Mouse (Mus musculus): Measurements from ENCODE around the gene 4930452B06Rik.

4930452B06Rik gene

GRCm38 (mm10) chr14:8451117-8451516, 214.9 kb downstream of the 4930452B06Rik start:
- DNase-seq (ENCODE audit: low spot score) = no peak

GRCm38 (mm10) chr14:8450342-8450741, 215.7 kb downstream of the 4930452B06Rik start:
- DNase-seq (ENCODE audit: low spot score) = no peak

DNA sequence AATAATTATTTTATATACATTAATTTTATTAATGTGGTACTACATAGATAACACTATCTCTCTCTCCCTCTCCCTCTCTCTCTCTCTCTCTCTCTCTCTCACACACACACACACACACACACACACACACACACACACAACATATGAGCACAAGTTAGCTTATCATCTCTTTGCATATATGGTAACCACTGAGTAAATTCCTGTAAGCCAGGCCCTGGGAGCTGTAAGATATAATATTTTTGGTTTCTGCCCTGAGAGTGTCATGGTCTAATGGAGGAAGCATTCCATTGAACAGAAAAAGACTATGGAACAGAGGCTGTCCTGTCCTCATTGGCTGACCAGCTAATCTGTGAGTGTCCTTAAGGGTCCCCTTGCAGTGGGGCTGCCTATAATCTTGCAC, 216.7 kb downstream of the 4930452B06Rik start:
- no peak for DNase-seq (ENCODE audit: low spot score)

DNA sequence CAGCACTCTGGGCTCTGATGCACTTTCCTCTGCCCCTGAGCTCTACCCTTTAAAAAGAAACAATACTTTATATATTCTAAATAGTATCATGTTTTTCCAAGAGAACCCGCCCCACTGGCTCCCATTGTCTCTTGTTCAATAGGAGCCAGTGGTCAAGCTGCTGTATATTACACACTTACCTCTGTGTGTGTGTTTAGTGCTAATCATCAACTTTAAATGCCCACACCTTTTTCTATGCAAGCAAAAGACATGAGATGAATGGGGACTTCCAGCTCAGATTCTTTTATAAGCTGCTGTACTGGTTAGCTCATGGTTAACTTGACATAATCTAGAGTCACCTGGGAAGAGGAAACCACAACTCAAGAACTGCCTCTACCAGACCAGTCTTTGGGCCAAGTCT, 218.7 kb downstream of the 4930452B06Rik start:
- no peak for DNase-seq (ENCODE audit: low spot score)

GRCm38 (mm10) chr14:8444363-8444762, 221.7 kb downstream of the 4930452B06Rik start:
- DNase-seq (ENCODE audit: low spot score) = peak; percentile 55

DNA sequence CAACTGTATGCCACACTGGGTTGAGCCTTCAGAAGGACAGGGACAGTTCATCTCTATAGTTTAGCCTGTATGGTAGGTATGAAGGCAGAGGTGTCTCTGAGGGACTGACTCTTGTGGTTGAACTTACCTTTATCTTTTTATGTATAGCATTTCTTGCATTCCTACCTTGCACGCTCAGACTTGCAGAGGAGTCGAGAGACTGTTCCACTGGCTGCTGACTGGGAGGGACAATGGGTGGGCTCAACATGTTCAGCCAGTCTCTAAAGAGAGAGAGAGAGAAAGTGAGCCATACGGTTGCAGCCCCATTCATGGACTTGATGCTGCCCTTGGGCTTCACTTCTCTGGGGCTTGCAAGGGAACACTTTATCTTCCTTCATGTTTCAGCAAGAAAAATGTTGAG, 223.3 kb downstream of the 4930452B06Rik start:
- DNase-seq (ENCODE audit: low spot score) = peak; percentile 21

GRCm38 (mm10) chr14:8441623-8442022, 224.4 kb downstream of the 4930452B06Rik start:
- DNase-seq (ENCODE audit: low spot score) = no peak

- peak; percentile 28 for DNase-seq (ENCODE audit: low spot score)
Measured at GRCm38 (mm10) chr14:8430611-8431230, 235.3 kb downstream of the 4930452B06Rik start.

- no peak for DNase-seq (ENCODE audit: low spot score)
Measured at GRCm38 (mm10) chr14:8429767-8430166, 236.3 kb downstream of the 4930452B06Rik start.

- DNase-seq (ENCODE audit: low spot score) = no peak
Measured at GRCm38 (mm10) chr14:8422833-8423232, 243.2 kb downstream of the 4930452B06Rik start.

DNA sequence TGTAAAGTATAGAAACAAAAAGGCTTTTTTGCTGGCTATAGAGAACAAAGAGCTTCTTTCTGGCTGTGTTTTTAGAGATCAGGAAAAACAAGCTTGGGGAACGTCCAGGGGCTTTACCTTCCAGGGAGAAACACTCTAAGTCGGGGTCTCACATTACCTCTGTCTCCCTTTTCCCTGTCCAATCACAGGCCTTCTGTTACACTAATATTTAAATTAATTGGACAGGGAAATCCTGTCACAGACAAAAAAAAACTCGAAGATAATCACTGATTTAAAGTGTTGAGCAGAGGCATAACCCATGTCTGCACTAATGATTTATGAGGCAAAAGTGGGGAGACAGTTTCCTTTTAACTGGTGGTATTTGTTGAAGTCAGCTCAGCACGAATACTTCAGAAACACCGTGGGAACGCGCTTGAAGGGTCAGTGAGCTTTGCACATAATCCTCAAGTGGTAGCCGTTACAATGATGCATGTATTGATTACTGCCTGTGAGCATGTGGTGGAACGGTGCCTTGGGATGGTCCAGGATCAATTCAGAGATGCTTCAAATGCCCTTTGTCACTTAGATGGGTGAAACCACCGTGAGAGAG, 244.7 kb downstream of the 4930452B06Rik start:
- no peak for DNase-seq (ENCODE audit: low spot score)

- no peak for DNase-seq (ENCODE audit: low spot score)
Measured at GRCm38 (mm10) chr14:8418610-8419009, 247.4 kb downstream of the 4930452B06Rik start.

- no peak for DNase-seq (ENCODE audit: low spot score)
Measured at GRCm38 (mm10) chr14:8405946-8406345, 260.1 kb downstream of the 4930452B06Rik start.

GRCm38 (mm10) chr14:8403310-8403709, 262.7 kb downstream of the 4930452B06Rik start:
- DNase-seq (ENCODE audit: low spot score) = no peak

GRCm38 (mm10) chr14:8398507-8398906, 267.5 kb downstream of the 4930452B06Rik start:
- DNase-seq (ENCODE audit: low spot score) = no peak

GRCm38 (mm10) chr14:8395690-8396287, 270.3 kb downstream of the 4930452B06Rik start:
- no peak for DNase-seq (ENCODE audit: low spot score)

GRCm38 (mm10) chr14:8392181-8392825, 273.7 kb downstream of the 4930452B06Rik start:
- no peak for DNase-seq (ENCODE audit: low spot score)

Data from urinary bladder, postnatal 14 days (tissue).